Mouse (Mus musculus) erythroid progenitor cell, adult 5-6 weeks (primary cell): ENCODE results near the gene Bcr. TPM values are rescaled to one million over a fixed set of nuclear protein-coding genes. Genes with fewer than 3 reads are reported as not detected.

Source experiments
- ATAC-seq: replicated peaks from 2 replicates; pipeline ENCODE4 v1.8.0; 2016; ENCODE audit warnings: moderate number of reproducible peaks, mild to moderate bottlenecking, moderate TSS enrichment, inconsistent platforms; ENCODE audit not compliant: poor library complexity, low FRiP score, severe bottlenecking
- total RNA-seq, 2 experiments: library from RNA; stranded (forward) in 1 of 2; stranded (reverse) in 1 of 2; fragments of 150-400 nt in 1 of 2; fragments of 186-747, 209-891 nt in 1 of 2; gene quantifications; 2 replicates each; pipeline versions ENCODE4 v1.2.3 to v1.2.4; 2015 to 2017; ENCODE audit warnings: low replicate concordance in 2 of 2

Bcr gene
- total RNA-seq, 2 experiments from 2014 or later: 2.5 to 5.4 TPM

DNA sequence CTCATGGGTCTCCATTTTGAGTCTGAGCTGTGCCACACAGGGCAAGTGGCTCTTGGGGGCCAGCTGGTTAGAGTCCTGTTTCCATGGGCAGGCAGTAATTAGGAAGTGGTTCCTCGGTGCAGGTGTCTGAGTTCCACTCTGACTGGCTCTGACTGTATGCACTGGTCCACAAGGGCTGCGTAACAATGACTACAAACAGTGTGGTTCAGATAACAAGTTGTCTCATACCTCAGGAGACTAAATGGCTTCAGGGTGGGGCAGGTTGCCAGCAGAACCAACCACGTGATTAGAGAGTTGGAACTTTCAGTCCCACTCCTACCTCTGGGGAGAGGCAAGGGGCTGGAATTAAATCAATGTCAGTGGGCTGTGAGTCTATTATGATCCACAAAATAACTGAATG, 59.0 kb downstream of the Bcr start:
- no peak for ATAC-seq

DNA sequence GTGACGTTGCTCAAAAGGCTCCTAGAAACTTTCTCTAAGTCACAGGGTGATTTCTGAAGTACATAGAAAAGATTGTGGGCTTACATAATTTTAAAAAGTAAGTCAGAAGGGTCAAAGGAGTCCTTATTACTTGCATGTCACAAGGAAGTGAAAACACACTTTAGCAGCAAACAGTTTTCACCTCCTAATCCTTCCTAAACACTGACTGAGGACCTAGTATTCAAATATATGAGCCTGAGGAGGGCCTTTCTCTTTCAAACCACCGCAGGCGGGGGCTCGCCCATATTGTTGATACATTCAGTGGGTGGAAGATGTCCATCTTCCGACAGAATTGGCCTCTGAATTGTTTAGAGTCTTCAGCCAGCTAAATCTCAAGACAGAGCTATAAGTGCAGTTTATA, 59.8 kb downstream of the Bcr start:
- no peak for ATAC-seq

DNA sequence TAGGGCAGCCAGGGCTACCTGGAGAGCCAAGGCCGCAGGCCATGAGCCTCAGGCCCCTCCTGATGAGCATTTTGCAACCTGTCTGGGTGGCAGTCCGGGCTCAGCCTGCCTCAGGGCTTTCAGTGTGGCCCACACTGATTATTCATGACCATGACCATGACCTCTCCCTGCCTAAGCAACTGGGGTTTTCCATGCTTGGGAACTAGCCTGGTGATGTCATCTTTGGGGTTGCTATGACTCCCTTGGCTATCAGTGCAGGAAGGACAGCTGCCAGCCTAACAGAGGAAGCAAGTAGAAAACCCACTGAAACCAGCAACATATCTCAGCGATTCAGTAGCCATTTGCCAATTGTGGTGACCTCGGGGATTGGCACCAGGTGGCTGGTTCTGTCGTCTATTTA, 60.6 kb downstream of the Bcr start:
- no peak for ATAC-seq

DNA sequence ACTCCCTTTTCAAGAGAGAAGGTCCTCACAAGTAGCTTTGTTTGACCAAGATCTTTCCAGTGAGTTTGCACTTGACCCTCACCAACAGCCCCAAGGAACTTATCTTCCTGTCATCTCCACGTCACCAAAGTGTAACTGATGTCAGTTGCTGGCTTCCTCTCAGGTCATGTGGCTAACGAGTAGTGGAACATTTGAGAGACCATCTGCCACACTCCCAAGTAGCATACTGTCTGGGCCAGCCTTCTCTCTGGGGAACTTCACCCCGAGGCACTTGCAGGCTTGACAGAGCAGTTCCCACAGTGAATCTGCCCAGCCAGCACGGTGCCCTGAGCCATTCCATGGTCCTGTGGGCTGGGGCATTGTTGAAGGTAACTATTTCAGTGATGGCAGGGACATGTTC, 65.2 kb downstream of the Bcr start:
- ATAC-seq: no peak

DNA sequence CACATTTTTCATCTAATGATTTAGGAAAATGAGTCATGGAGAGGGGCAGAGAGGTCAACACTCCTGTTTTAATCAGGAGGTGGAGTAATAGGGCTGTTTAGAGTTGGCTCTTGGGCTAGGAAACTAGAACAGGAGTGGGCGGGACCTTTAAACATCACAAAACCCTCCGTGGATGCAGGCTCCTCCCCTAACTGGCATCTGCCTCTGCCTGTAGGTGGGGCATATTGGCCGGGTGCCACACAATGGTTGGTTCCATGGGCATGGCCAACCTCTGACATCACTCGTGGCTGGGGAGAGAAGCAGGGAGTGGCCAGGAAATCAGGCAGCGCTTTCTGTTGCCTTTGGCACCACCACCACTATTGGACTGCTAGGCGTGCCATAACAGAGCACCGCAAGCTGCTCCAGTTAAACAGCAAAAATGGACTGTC, 68.9 kb downstream of the Bcr start:
- ATAC-seq: no peak

DNA sequence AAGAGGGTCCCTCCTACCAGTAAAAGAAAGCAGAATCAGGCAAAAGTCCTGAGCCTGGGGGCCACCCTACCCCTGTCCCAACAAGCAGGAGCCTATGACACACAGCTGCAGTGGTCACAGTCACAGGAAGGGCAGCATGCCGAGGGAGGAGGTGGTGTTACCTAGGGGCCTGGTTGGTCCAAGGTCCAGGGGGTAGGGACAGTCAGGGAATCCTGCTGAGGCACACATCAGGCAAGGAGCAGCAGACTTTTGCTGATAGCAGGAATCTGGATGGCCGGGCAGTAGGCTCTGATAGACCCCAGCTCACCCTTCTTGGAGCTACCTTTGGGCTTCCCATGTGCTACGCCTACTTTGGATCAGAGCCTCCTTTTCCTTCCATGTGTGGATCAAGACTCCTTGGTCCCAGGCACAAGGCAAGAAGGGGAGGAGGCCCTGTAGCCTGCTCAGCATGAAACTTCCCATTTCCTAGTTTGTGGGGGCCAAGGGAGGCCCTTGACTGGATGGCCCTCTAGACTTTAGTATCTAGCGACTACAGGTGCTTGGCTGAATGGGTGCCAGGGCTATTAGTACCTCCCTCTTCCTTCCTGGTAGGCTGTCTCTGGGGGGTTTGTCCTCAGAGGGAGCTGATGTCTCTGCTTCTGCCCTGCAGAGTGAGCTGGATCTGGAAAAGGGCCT, 70.1 kb downstream of the Bcr start:
- no peak for ATAC-seq

DNA sequence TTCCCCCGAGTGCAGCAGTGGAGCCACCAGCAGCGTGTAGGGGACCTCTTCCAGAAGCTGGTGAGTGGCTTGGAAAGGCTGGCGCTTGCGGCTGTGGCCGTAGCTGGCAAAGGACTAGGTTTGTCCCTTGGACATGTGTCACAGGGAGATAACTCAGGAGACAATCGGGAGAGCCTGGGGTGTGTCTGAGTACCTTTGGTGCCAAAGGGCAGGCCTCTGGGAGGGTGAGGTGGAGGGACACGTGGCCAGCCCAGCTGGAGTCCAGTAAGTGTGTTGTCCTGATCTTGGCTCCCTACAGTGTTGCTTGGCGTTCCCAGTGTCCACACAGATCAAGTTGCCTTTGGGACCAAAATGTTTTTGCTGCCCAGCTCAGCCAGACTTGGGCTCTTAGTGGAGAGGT, 71.2 kb downstream of the Bcr start:
- ATAC-seq: no peak

DNA sequence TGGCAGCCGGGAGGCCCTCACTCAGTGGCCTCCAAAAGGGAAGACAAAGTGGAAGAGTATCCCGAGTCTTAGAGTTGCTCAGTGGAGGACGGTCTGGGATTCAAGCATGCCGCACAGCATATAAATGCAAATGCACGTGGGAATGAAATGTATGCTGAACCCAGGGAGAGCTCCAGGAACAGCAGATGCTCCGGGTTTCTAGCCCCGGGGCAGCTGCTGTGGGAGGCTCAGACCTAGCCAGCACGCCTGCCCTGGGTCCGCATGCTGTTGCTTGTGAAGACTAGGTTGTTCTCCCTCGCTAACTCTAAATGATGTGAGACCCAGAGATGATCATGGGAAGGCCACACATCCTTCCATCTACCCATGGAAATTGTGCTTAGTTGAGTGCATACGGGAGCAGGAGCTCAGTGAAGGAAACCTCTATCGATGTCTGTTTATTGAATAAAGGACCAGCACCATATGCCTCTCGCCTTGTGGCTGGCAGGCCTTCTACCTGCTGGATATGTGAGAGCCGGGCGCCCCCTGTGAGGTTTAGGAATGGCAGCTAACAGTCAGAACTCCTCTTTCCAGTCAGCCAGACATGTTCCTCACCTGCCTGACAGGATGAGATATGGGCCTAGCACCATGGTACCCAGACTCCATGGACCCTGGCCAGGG, 74.6 kb downstream of the Bcr start:
- ATAC-seq: no peak

DNA sequence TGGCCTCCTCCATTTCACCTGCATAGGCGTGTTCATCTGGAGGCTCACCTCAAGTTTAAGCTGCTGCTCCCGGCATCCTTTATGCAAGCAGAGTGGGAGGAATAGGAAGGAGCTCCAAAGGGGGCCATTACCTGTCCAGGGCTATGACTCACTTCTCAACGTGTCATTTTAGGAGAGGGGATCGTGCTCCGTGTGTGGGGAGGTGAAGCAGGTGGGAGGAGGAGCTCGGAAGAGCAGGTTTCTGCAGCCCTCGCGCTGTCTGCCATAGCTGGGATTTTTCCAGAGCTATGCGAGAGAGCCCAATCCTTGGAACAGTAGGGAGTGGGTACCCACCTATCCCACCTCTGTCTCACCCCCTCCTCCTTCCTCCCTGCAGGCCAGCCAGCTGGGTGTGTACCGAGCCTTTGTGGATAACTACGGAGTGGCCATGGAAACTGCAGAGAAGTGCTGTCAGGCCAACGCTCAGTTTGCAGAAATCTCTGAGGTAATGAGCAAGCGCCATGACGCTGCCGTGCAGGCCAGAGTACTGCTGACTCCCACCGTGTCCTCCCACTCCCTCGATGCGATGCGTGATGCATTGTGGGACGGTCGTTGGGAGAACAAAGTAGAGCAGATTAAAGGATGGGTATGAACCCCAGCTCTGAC, 75.2 kb downstream of the Bcr start:
- ATAC-seq: no peak

DNA sequence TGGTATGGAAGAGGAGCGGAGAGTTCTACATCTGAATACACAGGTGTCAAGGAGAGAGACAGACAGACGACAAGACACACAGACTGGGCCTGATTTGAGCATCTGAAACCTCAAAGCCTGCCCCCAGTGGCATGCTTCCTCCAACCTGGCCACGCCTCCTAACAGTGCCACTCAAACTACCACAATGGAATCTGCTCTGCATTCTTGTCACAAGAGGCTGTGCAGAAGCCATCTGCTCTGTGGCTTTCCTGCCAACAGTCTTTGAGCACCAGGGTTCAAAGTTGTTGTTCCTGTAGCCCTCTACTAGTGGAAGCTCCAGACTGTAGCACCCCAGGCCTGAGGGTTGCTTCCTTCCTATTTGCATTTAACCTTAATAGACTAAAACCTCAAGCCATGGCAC, 76.8 kb downstream of the Bcr start:
- ATAC-seq: no peak

DNA sequence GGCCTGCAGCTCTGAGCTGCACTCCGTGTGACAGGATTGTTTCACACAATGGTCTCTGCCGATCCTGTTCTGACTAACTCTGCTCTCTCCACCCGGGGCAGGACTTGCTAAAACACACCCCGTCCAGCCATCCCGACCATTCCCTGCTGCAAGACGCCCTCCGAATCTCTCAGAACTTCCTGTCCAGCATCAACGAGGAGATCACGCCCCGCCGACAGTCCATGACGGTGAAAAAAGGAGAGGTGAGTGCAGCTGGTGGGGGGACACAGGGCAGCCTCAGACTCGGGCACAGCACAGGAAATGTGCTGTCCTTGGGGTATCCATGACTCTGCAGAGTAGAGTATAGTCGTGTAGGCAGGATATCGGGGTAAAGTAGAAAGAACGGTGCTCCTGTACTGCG, 84.8 kb downstream of the Bcr start:
- no peak for ATAC-seq

DNA sequence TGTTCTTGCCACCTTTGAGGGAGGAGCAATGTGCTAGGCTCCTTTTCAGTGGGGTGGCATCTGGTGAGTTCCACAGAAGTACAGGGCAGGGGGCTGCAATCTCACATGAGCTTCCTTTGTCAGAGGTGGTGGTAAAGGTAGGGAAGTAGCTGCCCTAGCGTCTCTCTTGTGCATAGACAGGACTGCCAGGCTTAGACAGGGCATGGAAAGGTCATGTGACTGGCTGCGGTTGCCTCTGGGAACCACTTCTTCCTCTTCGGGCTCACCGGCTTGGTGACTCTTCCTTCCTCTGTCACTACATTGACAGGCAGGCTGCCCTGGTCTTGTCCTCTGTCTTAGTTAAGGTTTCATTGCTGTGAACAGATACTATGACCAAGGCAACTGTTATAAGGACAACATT, 85.6 kb downstream of the Bcr start:
- no peak for ATAC-seq

DNA sequence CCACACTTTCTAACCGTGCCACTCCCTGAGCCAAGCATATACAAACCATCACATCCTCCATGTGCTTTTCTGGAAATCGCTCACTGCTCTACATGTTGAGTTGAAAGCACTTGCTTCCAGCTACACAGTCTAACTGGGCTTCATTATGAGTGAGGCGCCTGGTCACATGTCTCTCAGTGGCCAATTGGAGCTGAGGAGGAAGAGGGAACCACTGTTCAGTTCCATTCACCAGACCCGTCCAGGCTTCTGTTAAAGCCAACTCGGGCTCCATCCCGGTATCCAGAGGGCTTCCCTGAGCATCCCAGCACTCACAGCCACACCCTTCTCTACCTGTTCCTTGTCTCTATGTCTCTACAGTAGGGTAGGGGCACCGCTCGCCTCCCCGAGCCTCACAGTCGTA, 86.2 kb downstream of the Bcr start:
- no peak for ATAC-seq

DNA sequence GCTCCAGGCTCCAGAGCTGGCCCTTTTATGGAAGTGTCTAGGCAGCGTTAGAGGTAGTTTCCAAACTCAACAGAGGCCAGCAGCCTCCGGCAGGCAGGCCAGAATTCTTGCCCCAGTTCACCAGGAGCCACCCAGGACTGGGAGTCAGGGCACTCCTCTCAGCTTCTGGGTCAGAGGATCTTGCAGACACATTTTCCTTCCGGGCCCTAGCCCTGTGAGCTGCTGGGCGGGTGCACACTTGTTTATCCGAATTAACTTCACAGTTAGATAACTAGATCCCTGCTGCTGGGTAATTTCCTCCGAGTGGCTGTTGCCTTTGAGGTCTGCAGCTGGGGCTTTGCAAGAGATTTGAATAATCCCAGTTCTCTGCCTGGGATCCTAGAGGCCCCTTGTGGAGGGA, 87.9 kb downstream of the Bcr start:
- ATAC-seq: no peak

DNA sequence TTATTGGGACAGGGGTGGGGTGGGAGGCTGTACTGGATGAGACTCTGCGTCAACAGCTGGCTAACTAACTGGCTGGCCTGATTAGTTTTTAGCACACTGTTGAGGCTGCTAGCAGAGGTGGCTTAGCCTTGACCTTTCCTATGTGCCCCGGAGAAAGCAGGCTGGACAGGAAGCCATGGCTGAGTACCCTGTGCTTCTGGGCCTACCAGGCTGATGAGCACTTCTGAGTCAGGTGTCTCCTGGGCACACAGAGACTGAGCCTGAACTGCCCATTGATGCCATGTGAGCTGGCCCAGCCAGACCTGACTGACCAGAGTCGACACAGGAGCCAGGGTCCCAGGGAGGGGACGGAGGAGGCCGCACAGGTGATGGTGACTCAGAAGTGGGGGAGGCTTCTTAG, 90.0 kb downstream of the Bcr start:
- no peak for ATAC-seq

DNA sequence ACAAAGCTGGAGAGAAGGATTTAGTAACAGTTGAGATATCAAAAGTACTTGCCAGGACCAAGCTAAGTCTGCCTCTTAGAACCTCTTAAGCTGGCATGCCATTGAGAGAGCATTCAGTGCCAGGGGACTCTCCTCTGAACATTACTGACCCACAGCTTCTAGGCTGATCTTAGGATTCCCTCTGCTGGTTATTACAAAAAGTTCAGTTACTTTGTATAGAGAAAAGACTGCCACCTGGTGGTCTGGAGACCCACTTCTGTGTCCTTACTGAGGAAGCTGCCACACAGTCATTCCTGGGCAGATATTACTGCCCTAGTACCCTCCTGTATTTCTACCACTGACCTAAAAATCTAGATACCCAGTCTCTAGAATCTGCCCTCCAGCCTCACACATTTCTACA, 90.9 kb downstream of the Bcr start:
- ATAC-seq: no peak

DNA sequence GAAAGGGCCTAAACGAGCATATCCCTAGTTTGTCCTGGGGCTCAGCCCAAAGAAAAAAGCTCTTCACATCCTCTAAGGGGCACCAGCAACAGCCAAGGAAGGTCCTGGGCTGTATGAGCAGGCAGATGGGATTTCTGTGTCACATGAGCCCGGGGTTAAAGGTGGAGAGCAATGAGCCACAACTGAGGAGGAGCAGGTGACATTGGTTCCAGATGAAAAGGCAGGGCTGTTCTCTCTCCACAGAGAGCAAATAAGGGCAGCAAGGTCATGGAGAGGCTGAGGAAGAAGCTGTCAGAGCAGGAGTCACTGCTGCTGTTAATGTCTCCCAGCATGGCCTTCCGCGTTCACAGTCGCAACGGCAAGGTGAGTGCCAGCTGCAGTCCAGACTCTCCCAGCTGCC, 96.4 kb downstream of the Bcr start:
- ATAC-seq: no peak

DNA sequence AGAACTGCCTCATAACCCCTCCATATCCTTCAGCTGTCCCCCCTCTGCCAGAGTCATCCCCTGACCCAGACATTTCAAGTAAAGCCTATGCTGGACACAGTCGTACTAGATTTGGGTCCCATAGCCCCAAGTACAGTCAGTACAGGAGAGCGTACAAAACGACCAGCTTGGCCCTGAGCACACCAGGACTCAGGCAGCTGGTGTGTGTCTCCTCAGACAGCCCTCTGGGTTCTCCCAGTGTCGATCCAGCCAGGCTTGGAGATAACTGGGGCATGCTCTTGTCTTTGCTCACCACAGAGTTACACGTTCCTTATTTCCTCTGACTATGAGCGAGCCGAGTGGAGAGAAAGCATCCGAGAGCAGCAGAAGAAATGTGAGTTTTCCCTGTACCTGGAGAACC, 97.3 kb downstream of the Bcr start:
- no peak for ATAC-seq

DNA sequence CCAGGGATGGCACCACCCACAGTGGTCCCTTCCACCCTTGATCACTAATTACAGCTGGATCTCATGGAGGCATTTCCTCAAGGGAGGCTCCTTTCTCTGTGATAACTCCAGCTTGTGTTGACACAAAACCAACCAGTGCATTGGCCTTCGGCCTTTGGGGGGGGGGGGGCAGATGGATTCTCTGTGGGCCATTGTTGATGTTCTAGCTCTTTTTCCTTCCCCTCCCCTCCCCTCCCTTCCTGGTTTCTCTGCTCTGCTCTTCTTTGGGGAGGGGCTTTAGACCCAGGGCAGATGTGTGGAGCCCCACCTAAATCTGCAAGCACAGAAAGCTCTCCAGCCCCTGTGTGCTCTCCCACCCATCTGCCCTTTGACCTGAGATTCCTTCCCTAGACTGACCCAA, 98.0 kb downstream of the Bcr start:
- no peak for ATAC-seq

DNA sequence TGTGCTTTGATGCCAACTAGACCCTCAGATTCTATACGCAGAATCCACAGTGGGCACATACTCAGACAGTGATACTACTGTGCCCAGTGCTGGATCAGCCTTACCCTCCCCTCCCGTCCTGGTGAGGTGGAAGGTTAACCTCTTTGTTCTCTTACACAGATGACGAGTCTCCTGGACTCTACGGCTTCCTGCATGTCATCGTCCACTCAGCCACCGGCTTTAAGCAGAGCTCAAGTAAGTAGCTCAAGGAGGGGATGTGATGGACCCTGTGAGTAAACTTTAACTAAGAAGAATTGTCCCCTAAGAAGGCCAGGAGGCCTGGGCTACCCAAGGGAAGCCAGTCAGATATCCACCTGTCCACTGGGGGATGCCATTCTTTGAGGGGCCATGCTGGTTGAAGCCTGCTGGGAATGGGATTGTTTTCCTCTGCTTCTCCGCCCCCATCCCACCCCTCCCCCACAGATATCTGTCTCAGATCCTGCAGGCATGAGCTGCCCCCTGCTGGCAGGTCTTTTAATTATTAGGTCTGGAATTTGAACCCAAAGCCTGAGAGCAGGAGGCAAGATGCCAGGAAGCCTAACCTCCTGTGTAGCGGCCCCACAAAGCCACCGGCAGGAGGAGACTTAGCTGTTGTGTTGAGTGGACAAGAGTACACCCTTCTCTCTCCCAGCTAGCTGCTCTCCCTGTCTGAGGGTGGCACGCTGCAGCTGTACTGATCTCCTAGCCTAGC, 99.9 kb downstream of the Bcr start:
- ATAC-seq: no peak
